Mouse (Mus musculus) lung, postnatal 36 days (tissue): ENCODE measurements around the gene Bhlhb9.
A peak's percentile ranks its signal among the peaks of the same experiment; 100 is the strongest.
"Not testable (repeated sequence)": the region's sequence is repeated elsewhere in the genome, so short reads cannot be mapped to it uniquely, and the experiment has no call there.

Experiments used
- DNase-seq: peaks from one replicate; pipeline ENCODE4 v3.0.0; 2022; ENCODE audit warnings: mixed read lengths

Bhlhb9 gene

DNA sequence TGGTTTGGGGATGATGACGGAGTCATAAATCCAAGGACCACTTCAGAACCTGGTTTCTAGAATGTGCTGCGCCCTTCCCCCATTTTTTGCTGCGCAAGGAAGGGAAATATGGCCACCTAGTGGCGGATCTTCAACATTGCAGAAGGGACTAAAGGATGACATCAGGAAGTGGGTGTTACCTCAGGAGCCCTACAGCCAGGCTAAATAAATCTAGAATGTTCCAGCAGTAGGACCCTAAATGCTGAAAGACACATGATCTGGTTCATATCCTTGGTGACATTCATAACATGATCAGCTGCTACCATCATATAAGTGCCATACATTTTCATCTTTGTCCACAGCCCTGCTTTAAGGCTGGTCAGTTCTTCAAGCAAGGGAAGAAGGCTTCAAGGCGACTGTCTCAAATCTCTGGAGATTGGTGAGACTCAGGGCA, at the start of gene Bhlhb9:
Bhlhb9 (plus strand) TSS at position 383 of the 433 bp plus-strand sequence.
- DNase-seq = peak; percentile 63

- DNase-seq = peak; percentile 85
Measured at GRCm38 (mm10) chrX:135752832-135753231, 44.6 kb upstream of the Bhlhb9 start.

DNA sequence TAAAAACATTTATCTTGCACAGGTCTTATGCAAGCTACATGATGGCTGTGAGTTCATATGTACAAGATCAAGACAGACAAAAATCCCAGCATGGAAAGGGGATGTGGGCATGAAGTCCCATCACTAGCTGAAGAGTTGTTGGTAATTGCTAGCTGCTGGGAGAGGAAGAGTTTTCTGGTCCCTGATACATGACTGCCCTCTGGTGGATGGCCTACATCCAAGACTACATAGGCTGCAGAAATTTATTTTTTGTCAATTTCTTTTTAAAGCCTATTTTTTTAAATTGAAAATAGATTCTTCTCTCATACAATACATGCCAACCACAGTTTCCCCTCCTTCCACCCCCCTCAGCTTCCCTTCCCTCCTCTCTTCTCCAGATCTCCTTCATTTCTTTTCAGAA, 35.7 kb upstream of the Bhlhb9 start:
- peak; percentile 32 for DNase-seq

- no peak for DNase-seq
Measured at GRCm38 (mm10) chrX:135768043-135768548, 29.3 kb upstream of the Bhlhb9 start.

GRCm38 (mm10) chrX:135768565-135768964, 28.8 kb upstream of the Bhlhb9 start:
- no peak for DNase-seq

DNA sequence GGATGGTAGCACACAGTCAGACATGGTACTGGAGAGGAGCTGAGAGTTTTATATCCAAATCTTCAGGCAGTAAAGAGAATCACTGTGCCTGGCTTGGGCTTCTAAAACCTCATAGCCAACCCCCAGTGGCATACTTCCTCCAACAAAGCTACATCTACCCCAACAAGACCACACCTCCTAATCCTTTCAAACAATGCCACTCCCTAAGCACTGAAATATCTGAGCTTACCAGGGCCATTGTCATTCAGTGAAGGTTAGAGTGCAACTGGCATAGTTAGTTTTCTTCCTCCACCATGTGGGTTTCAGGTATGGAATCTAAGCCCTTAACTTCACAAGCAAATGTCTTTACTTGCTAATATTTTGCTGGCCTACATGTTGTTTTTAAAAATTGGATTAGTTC, 5.9 kb upstream of the Bhlhb9 start:
- DNase-seq = no peak

DNA sequence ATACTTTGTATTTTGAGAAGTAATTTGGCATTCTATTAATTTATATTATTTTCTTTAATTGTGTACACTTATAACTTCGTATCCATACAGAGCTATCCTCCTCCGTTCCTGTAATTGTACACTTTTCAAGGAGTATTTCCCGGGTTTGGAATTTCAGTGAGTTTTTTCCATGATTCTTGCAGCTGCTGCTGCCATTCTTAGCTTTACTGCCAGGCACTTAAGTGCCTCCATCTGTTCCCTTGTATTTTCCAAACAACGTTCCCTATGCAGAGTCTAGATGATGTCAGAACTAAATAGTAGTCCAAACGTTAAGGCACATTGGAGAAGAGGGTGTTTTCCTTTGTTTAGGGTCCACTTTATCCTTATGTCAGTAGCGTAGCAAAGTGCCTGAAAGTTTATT, 5.1 kb upstream of the Bhlhb9 start:
- no peak for DNase-seq

DNA sequence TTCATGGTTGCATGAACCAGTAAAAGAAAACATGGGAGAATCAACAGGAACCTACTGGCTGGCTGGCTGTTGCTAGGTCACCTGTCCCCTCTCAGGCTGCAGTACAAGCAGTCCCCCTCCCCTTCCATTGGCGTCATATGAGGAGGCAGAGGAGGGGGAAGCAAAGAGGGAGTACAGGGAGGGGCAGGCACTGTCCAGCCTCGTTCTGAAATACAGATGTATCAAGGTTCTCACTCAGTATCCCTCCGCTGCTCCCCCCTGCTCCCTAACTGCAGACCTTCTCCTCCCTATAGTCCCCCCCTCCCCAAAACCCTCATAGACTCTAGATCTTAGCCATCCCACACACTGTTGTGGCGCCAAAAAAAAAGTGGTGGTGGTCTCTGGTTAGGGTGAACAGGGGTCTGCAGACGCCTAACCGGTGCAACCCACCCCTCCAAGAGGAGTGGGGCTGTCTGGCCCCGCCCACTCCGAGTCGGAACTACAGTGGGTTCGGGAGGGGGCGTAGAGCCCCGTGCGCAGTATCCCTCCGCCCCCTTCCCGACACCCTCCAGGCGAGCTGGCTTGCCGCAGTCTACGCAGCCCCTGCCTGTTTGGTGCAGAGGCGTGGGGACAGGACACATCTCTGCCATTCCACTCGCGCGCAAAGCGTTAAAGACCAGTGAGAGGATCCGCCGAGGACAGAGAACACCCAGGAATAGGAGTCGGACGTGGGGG, 1.6 kb upstream of the Bhlhb9 start:
- DNase-seq = peak; percentile 14

DNA sequence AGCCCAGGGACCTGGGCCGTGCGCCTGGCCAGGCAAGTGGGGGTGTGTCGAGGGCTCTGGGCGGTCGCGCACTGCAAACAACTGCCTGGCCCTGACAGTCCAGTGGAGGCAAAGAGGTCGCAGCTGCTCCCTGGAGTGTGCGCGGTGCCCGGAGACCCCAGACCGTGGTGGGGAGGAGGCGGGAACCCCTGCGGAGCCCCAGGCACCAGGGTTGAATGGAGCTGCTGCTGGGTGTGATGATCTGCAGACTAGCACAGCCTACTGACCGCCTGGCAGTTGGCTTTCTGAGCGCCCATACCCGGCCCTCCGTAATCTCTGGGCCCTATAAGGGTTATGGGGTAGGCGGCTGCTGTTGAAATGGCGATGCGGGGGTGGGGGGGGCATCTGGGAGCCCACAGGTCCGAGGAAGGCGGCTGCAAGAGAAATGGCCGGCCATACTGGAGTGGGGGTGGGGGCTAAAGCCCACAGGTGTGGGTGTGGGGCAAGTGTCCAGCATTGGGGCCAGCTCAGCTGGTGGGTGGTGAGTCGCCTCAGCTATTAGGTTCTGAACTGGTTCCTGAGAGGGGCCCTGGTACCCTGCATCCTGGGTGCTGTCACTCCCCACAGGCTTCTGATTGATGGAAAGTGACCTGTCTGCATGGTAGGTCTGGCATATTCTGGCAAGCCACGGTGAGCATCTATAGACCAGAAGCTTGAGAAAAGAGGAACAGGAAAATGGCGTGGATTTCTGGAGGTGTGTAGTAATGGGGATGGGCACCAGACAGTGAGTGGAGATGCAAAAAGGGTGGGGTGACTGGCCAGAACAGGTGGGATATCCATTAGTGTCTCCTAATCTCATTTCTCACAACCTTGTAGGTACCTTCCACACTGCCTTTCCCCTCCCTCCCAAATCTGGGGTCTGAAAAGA, 836 bp upstream of the Bhlhb9 start:
- DNase-seq = not testable (repeated sequence)

DNA sequence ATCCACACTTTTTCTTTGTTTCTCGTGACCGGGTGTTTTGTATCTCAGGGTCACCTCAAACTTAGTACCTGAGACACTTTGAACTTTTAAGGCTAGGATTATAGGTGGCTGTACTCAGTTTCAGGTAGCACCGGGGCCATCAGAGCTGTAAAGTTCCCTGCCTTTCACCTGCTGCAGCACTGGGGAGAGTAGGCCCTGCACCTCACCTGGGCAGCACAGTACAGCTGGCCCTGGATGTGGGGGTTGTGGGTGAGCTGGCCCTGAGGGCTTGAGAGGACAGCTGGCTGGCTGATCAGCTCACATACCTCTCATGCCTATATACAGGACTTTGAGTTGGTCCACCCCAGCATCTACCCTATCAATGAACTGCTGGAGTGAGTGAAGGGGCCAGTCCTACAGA, 6.8 kb downstream of the Bhlhb9 start:
- DNase-seq = no peak

DNA sequence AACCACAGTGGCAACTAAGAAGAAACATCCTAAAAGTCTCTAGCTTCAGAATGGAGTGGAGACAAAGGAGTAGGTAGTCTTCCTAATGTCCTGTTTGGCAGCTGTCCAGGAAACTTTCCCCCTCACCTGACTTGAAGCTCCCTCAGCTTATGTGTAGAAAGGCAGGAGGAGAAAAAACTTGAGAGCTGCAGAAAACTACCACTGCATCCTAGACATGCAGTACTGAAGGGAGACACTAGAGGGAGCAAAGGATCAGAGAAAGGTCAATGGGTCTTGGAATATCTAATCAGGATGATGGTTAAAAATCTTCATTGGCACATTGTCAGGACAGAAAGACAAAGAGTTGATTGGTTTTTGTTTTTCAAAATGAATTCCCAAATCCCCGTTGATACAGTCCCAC, 8.4 kb downstream of the Bhlhb9 start:
- peak; percentile 73 for DNase-seq

DNA sequence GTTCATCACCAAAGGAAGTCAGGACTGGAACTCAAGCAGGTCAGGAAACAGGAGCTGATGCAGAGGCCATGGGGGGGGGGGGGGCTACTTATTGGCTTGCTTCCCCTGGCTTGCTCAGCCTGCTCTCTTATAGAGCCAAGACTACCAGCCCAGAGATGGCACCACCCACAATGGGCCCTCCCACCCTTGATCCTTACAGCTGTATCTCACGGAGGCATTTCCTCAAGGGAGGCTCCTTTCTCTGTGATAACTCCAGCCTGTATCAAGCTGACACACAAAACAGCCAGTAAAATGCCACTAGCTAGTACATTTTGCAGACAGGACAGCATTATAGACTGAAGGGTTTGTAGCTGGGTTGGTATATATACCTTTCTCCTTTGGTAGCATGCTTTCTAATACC, 38.5 kb downstream of the Bhlhb9 start:
- not testable (repeated sequence) for DNase-seq

- DNase-seq = no peak
Measured at GRCm38 (mm10) chrX:135837896-135838295, 40.5 kb downstream of the Bhlhb9 start.

- not testable (repeated sequence) for DNase-seq
Measured at GRCm38 (mm10) chrX:135838521-135839360, 41.3 kb downstream of the Bhlhb9 start, which contains the start of gene Gprasp2. TSS of gene Gprasp2 (plus strand) at chrX:135839034.

DNA sequence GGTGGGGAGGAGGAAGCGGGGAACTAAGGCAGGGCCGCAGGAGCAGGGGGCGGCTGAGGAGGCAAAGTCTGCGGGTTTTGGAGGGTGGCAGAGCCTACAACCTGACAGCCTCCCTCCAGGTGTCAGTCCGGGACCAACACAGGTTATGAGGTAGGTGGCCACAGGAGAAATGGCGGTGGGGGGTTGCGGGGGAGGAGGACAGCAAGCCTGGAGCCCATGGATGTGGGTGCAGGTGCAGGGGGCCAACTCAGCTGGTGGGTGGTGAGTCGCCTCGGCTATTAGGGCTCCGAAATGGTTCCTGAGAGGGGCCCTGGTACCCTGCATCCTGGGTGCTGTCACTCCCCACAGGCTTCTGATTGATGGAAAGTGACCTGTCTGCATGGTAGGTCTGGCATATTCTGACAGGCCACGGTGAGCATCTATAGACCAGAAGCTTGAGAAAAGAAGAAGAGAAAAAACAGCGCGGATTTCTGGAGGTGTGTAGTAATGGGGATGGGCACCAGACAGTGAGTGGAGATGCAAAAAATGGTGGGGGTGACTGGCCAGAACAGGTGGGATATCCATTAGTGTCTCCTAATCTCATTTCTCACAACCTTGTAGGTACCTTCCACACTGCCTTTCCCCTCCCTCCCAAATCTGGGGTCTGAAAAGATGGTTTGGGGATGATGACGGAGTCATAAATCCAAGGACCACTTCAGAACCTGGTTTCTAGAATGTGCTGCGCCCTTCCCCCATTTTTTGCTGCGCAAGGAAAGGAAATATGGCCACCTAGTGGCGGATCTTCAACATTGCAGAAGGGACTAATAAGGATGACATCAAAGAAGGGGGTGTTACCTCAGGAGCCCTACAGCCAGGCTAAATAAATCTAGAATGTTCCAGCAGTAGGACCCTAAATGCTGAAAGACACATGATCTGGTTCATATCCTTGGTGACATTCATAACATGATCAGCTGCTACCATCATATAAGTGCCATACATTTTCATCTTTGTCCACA, 42.3 kb downstream of the Bhlhb9 start:
- DNase-seq = peak; percentile 44

GRCm38 (mm10) chrX:135866806-135867205, 69.4 kb downstream of the Bhlhb9 start:
- DNase-seq = not testable (repeated sequence)

DNA sequence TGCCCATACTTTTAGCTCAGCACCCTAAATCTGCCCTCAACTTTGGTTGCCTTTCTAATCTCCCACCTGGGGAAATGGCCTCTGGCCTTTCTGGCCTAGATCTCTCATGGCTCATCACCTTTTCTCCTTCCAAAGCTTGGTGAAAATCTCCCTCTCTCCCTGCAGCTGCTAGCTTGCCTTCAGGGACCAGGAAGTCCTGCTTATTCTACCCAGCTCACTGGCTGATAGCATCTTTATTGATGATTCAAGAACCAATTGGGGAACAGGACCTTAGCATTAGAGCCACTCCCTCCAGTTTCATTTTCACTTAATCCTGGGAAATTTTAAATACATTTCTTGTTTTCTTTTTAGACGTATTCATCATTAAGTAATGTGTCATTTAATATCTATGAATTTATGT, 79.3 kb downstream of the Bhlhb9 start:
- no peak for DNase-seq

DNA sequence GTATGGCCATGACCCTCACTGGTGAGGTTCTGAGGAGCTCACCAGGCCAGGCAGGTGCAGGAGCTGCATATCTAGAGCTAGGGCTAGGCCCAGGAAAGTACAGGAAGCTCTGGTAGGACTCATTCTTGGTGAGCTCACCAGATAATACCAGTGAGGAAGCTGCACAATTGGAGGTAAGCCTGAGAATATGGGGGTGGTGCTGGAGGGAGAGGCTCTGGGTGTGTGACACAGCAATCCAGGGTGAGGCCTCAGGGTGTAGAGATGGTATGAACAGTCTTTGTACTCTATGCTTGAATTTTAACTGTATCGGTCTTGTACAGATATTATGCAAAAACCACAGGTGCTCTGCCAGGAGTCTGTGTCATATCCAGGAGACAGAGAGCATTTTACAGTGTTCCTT, 82.2 kb downstream of the Bhlhb9 start:
- DNase-seq = no peak

DNA sequence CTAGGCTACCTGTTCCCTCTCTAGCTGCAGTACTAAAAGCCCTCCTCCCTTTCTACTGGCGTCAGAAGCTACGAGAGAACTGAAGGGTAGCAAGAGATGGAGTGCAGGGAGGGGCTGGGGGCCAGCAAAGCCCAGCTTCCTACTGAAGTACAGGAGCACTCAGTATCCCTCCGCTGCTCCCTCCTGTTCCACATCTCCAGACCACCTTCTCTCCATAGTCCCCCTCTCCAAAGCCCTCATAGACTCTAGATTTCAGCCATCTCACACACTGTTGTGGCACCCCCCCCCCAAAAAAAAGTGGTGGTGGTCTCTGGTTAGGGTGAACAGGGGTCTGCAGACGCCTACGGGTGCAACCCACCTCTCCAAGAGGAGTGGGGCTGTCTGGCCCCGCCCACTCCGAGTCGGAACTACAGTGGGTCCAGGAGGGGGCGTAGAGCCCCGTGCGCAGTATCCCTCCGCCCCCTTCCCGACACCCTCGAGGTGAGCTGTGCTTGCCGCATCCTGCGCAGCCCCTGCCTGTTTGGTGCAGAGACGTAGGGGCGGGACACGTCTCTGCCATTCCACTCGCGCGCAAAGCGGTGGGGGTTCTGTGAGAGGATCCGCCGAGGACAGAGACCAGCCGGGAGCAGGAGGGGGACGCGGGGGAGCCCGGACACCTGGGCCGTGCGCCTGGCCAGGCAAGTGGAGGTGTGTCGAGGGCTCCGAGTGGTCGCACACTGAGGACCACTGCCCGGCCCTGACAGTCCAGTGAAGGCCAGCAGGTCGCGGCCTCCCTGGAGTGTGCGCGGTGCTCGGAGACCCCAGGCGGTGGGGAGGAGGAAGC, 88.2 kb downstream of the Bhlhb9 start:
- peak; percentile 64 for DNase-seq

GRCm38 (mm10) chrX:135886234-135886585, 88.8 kb downstream of the Bhlhb9 start:
- DNase-seq = peak; percentile 6

GRCm38 (mm10) chrX:135916580-135916979, 119.2 kb downstream of the Bhlhb9 start:
- DNase-seq = no peak
